Mouse (Mus musculus): Measurements from ENCODE around the gene Camk2n1.
"Not testable (repeated sequence)": the region's sequence is repeated elsewhere in the genome, so short reads cannot be mapped to it uniquely, and the experiment has no call there.

The Camk2n1 gene

DNA sequence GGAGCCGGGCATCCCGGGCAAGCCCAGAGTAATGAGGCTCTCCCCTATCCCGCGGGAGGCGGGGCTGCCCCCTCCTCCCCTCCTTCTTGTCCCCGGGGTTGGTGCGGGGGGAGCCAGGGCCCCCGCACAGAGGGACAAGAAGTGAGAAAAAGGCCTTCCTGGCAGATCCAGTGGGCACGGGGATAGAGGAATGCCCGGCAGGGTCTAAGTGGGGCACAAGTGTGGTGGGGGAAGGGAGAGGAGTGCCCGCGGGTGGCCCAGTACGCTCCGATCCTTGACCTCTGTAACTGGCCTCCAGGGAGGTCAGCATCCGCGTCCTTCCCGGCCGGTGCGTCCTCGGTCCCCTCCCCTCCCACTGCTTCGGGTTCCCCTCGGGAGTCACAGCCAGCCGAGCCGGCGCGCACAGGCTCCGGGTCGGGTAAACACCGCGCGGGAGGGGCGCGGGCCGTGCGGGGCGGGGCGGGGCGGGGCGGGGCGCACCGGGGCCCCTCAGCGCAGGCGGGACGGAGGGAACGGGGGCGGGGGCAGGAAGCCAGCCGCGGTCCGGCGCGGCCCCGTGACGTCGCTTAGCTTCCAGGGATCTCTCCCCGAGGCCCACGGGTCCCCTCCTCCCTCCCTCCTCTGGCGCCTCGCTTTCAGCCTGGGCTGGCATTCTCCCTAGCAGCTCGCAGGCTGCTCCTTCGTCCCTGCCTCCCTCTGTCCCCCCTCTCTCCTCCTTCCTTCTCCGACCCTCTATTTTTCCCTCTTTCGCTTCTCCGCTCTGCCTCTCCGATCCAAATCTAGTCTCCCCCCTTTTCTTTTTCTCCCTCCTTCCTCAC lies at the start of gene Camk2n1:
Gene Camk2n1 (plus strand): TSS at position 562 of the 818 bp plus-strand sequence.
- peak; percentile 92 for DNase-seq

- peak; percentile 50 for DNase-seq
Measured at GRCm38 (mm10) chr4:138404806-138405205, 49.3 kb upstream of the Camk2n1 start.

GRCm38 (mm10) chr4:138407479-138408194 lies 46.5 kb upstream of the Camk2n1 start:
- no peak for DNase-seq

GRCm38 (mm10) chr4:138411011-138411410 lies 43.1 kb upstream of the Camk2n1 start:
- DNase-seq = no peak

DNA sequence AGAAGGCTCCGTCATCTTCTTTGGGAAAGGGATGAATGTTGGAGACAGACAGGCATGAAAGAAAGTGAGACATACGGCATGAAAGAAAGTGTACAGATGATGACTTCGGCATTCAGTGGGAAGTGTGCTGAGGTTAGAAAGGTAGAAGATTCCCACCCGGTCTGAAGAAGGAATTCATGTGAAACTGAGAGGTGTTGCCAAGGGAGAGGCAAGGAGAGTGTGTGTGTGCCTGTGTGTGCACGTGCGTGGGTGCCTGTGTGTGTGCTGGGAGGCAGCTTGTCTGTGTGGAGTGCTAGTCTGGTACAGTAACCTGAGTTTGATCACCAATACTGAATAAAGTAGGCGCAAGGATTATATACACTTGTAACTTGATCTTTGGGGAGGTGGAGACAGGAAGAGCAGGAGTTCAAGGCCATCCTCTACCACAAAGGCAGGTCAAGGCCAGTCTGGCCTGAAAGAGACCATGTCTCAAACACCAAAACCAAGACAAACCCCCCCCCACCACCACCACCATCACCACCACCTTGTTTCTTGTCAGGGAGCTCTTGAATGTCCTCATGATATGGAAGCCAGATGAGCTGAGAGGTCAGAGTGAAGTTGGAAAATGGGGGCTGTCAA lies 42.5 kb upstream of the Camk2n1 start:
- no peak for DNase-seq

GRCm38 (mm10) chr4:138414725-138415124 lies 39.4 kb upstream of the Camk2n1 start:
- DNase-seq = peak; percentile 50

DNA sequence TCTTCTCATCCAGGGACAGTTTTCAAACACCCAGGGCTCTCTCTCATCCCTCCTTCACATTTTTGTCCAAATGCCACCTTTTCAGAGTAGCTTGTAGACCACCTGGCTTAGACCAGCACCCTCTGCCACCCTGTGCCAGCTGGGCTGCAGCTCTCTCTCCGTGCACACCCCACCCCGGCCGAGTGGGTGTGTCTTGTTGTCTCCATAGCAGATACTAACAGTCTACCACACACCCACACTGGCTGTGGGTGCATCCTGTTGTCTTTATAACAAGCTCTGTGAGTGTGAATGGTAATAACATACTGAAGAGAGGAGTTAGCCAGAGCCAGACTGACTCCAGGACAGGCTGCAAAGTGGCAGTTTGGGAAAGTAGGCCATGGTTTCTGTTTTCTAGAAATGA lies 38.1 kb upstream of the Camk2n1 start:
- peak; percentile 36 for DNase-seq

- DNase-seq = no peak
Measured at GRCm38 (mm10) chr4:138416414-138416813, 37.7 kb upstream of the Camk2n1 start.

DNA sequence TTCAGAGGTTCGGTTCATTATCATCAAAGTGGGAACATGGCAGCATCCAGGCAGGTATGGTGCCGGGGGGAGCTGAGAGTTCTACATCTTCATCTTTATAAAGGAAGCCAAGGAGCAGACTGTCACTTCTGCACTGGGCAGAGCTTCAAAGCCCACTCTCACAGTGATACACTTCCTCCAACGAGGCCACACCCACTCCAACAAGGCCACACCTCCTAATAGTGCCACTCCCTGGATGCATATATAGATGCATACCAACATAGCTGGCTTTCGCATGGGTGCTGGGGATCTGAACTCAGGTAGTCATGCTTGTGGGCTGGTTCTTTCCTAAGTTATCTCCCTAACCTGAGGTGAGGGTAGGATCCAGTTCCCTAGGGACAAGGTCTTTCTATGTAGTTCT lies 36.2 kb upstream of the Camk2n1 start:
- no peak for DNase-seq

- no peak for DNase-seq
Measured at GRCm38 (mm10) chr4:138418340-138418957, 35.7 kb upstream of the Camk2n1 start.

- DNase-seq = no peak
Measured at GRCm38 (mm10) chr4:138425028-138425427, 29.1 kb upstream of the Camk2n1 start.

GRCm38 (mm10) chr4:138425604-138426003 lies 28.5 kb upstream of the Camk2n1 start:
- not testable (repeated sequence) for DNase-seq

- peak; percentile 93 for DNase-seq
Measured at GRCm38 (mm10) chr4:138426778-138427705, 27.1 kb upstream of the Camk2n1 start.

GRCm38 (mm10) chr4:138429778-138430177 lies 24.3 kb upstream of the Camk2n1 start:
- DNase-seq = peak; percentile 71

GRCm38 (mm10) chr4:138431340-138431739 lies 22.8 kb upstream of the Camk2n1 start:
- peak; percentile 77 for DNase-seq

DNA sequence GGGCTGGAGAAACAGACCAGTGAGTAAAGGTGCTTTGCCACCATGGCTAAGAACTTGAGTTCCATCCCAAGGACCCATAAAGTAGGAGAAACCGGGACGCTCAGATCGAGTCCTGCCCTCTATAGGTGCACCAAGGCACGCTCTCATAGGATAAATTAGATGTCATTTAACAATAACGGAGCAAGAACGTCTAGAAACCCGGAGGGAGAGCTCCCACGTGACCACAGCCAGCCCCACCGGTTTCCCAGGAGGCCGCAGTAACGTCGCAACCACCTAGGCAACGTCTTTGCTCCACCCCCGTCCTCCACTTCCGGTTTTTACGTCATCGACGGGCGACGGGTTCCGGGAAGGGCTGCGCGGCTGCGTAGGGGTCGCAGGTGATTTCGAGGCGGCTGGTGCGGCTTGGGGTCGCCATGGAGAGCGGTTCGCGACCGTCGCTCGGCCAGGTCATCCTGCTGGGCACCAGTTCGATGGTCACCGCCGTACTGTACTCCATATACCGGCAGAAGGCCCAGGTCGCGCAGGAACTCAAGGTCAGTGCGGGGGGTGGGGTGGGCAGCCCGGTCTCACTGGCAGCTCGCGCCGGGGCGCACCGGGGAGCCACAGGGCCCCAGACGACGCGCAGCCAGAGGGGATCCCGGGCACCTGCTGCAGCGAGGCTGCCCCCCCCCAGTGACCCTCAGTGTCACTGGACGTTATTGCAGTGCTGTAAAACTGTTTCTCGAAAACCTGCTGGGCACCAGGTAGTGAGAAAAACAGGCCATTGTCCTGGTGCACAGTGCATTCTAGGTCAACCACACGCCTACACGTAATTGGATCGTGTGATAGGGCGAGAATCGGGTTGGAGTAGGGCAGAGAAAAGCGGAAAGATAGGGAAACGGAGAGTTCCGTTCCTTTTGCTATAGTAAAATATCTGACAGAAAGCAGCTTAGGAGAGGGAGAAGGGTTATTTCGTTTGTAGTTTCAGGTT lies 19.5 kb upstream of the Camk2n1 start, which contains the start of gene Mul1:
Gene Mul1 (plus strand): TSS at position 325 of the 970 bp plus-strand sequence.
- peak; percentile 99 for DNase-seq

DNA sequence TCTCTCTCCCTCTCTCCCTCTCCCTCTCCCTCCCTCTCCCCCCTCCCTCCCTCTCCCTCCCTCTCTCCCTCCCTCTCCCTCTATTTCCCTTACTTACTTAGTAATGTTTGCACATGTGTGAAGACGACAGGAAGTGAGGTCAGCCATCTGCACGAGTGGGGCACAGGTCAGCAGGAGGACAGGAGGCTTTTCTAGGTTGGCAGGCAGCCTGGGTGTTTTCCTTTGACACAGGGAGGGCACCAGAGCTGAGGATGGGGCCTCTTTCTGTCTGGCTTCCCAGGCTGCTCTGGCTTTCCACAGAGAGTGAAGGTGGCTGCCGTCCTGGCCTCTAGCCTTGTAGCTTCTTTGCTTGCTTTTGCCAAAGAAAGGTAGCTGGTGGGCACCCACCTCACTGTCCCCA lies 14.1 kb upstream of the Camk2n1 start:
- no peak for DNase-seq

DNA sequence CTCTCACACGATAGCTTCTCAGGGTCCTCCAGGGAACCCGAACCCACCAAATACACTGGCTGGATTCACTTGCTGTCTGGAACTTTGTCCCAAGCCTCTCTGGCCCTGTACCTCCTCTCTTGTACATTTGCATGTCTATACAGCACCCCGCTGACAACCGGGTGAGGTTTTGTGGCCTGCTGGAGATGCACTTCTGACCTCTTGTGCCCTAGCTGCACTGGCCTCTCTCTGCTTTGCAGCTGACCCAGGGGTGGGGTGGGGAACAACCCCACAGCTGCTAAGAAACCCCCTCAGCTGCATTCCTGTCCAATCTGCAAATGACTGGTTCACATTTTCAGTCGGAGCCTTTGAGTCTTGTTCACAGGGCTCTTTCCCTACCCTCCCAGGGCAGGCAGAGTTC lies 9.2 kb upstream of the Camk2n1 start:
- DNase-seq = no peak

DNA sequence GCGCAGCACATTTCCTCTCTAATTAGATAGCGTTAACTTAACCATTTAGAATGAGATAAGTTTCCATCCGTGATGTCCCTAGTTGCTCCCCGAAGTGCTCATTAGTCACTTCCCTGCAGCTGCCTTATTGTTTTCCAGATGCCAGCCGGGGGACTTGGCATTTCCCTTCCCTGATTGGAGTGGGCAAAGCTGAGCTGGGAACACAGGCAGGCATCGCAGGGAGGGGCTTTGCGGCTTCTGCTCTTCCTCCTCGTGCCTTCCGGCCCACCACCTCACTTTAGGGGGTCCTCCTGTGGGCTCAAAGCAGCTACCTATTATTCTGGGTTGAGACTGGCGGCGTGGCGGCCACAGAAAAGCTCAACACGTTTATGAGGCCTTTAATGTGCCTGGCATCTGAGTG lies 7.1 kb upstream of the Camk2n1 start:
- no peak for DNase-seq

DNA sequence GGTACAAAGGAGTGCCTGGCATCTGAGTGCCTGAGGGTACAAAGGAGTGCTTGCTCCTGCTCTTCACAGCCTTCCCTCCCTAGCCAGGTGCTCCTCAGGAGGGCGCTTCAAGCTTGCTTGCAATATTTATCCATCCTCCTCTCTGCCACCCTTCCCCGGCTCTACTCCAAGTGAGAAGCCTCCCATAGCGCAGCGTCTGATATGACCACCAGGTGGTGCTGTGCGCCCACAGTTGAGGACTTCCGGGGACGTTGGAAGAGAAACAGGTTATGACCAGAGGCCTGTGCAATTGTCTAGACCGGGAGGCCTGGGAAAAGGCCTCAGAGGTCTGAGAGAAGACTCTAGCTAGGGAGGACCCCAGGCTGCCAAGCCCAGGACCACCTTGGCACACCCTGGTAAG lies 6.7 kb upstream of the Camk2n1 start:
- DNase-seq = peak; percentile 94

Data from lung, postnatal 10 days (tissue).